Mouse (Mus musculus): ENCODE measurements around the gene Vapa.
"Not testable (repeated sequence)": the region's sequence is repeated elsewhere in the genome, so short reads cannot be mapped to it uniquely, and the experiment has no call there.

Vapa gene

DNA sequence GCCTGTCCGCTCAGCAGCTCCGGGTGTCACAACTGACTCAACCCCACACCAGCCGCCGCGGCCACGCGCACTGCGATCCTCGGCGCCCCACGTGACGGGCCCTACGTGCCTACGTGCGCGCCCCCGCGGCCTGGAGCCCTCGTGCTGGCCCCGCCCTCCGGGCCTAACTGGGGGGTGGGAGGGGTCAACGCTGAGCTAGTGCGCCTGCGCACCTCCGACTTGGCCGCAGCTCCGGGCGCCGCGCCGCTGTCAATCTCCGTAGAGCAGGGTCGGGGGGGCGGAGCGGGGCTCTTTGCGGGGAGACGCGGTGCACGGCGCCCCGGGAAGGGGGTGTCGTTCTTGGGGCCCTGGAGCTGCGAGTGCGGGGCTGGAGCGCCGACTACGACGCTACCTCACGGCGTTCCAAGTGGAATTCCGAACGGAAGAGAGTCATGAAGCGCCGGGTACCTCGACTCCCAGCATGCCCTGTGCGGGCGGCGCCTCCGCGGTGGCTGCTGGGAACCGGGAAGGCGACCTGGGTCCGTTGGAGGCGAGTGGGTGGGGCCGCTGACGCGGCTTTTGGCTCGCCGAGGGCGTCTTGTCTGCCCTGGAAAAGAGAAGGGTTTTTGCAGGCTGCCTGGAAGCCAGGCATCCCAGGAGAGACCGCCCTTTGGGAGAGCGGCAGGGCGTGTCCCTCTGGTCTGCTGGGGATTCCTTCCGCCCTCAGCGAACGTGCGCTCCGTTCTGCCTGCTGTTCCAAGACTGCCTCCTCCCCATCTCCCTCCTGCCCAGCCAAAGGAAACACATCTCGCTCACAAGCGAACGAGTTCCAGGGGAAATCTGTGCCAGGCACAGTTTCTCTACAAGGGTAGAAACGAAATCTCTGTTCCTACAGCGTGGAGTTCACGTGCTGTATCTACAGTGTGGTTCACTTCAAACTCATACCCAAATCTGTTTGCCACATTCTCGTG is at the start of gene Vapa:
Gene Vapa, minus strand, starts transcription at position 93 of the 950 bp plus-strand sequence.
- peak; percentile 98 for DNase-seq

DNA sequence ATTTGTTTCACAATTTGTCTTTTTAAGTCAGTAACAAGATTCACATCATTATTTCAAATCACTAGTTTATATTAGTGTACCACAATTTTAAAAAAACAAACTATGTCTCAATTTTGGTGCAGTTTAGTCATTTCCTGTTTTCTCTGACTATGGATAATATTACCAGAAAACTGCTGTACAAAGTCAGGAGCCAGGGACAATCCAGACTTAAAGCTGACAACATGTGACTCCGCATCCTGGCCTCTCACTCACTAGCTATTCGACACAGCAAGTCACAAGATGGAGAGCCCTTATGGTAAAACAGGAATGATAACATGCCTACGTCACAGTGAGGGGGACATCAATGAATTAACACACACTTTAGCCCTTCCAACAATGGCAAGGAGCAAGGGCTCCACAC is 49.3 kb upstream of the Vapa start:
- DNase-seq: no peak

DNA sequence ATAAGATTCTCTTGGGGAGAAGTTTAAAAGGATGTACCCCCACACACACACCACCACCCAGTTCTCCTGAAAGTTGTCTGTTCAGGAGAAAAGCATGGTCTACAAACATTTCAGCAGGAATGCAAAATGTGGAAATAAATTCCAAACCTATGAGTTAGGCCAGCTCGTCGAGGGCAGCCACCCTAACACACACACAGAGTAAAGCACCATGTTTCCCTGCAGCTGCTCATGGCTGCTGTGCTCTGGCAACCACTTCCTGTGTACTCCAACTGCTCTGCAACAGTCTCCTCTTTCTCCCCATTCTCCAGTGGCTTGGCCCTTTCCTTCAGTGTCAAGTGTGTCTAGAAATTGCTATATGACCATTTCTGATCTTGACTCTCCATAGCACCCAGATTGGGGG is 45.1 kb upstream of the Vapa start:
- no peak for DNase-seq

DNA sequence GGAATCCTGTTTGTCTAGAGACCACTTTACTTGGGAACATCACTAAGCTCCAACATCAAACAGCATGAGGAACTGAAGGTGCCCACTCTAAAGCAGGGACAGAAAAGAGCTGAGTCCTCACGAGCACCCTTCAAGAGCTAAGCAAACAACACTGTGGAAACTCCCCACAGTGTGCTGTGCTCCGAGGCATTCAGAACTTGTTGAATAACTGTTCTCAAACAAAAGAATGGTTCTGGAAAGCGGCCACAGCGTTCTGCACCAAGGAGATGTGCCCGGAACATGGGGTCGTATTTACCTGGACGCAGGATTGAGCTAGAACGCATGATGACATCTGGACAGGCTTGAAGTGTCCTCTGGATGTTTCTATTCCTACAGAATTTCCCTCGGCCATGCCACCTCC is 44.6 kb upstream of the Vapa start:
- DNase-seq: no peak

DNA sequence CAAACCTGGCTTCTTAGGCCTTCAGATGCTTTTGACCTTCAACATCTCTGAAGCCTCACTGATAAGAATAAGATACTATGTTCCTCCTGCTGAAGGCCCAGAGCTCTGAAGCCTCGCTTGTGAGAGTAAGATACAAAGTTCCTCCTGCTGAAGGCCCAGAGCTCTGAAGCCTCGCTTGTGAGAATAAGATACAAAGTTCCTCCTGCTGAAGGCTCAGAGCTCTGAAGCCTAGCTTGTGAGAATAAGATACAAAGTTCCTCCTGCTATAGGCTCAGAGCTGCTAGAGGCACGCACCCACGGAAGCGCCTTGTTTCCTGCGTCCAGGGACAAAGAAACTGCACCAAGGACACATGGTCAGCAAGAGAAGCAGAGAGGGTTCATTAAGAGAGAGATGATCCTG is 43.4 kb upstream of the Vapa start:
- DNase-seq: no peak

DNA sequence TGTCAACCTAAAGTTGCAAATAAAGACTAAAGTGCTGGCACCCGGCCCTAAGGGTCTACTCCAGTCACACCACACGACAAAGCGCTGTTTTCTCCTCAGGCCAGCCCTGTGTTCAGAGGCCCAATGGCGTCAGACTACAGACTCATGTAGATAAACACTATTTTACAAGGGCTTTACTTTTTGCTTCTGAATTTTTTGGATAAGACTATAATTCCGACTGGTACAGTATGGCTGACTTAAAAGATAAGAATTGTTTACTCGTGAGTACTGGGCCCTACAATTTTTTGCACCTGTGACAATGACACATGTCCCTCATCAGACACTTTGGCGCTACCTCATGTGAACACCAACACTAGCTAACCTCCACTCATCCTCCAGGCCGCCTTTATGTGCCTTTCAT is 42.7 kb upstream of the Vapa start:
- no peak for DNase-seq

DNA sequence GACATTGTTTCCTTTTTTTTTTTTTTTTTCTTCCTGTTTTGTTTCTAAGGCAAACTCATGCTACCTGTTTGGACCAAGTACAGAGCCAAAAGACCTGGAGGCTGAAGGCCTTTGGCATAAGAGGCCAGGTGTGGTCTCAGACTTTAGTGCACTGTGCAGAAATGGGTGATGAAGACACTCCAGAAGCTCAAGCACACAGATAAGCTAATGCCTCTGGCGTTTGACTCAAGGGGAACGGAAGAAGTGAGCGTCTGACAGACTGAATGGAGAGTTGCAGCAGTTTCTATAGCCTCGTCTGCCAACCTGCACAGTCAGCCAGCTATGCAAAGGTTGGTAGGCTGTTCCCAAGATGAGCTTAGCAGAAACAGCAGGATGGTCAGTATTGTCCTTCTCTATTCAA is 42.3 kb upstream of the Vapa start:
- no peak for DNase-seq

DNA sequence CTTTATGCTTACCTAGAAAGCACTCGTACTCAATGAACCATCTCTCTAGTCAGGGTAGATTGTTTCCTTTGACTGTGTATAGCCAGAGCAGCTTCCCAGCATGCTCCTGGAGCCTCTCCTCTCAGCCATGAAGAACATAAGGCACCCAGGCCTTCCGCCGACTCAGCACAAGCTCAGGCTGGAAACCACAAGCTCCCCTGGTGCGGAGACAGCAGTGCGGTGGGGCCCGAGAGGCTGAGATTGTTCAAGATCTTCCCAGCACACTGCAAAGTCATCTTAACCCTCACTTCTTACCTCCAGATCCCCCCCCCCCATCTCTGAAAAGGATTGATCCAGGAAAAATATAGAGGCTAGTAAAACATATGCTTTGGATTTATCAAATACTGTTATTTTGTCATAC is 37.2 kb upstream of the Vapa start:
- DNase-seq: no peak

DNA sequence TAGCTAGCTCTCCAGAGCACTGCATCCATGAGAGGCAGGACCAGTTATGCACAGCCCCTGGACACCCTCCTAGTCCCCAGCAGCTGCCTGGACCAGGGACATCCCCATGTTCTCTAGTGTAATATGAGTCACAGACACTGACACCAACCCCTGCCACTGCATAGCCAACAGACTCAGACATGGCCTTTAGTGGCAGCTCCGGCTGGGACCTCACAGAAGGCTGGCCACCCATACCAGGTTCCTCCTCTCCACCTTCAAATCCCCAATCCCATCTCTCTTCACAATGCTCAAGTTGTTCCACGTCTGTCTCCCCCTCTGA is 35.8 kb upstream of the Vapa start:
- no peak for DNase-seq

DNA sequence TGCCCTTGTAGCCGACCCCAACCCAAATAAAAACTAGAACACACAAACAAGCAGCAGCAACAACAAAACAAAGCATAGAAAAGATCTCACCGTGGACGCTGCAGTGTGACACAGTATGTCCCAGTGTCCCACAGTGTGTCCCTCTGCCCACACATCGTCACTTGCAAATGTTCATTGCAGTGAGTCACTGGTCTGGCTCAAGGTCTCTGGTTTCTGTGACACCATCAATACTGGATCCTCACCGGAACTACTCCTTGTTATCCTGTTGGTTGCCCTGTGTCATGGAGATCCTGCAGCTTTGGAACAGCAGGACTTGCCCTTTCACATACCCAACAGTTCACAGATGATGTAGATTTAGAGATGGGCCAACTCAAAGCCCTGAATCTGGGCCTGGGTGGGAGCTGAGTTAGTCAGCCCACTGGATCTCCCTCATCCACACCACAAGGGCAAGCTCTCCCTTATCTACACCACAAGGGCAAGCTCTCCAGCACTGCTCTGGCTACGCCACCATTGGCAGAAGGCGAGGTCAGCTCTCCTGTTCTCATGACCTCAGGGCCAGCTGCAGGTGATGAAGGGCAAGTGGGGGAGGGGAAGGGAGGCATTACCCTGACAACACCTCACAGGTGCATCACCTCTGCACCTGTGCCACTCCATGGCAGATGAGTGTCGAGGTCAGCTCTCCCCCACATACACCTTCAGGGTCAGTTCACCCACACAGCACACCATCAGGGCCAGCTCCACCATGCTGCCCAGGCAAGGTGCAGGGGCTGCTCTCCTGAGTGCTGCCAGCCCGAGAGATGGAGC is 35.2 kb upstream of the Vapa start:
- no peak for DNase-seq

DNA sequence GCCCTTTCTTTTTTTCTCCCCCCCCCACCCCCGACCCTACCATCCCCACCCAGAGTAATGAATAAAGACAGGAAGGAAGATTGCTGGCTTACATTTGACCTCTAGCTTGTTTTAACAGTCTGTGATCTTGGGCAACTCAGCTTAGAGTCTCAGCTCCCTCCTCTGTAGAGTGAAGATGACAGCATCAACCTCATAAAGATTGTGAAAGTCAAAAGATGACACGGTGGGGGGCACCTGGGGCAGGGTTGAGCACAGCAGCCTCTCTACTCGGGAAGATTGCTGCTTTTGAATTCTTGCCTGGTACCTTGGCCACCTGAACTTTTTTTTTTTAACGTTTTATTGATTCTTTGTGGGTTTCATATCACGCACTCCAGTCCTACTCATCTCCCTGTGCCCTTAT is 34.6 kb upstream of the Vapa start:
- no peak for DNase-seq

DNA sequence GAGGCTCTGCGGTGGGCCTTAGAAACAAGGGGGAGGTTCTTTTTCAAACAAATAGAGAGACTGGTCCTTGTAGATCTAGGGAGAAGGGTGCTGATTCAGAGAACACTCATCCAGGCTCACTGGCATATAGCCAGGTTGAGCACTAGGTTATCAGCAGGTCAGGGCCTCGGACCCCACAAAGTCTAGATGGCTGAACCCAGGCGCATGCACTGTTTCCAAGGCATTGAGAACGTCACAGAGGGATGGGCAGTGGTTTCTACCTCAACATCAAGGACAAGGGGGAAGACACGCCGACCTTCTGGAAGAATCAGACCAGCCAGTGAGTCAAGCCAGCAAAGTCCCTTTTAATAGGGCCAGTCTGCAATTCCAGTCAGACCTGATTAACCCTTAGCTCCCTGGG is 33.9 kb upstream of the Vapa start:
- DNase-seq: no peak

DNA sequence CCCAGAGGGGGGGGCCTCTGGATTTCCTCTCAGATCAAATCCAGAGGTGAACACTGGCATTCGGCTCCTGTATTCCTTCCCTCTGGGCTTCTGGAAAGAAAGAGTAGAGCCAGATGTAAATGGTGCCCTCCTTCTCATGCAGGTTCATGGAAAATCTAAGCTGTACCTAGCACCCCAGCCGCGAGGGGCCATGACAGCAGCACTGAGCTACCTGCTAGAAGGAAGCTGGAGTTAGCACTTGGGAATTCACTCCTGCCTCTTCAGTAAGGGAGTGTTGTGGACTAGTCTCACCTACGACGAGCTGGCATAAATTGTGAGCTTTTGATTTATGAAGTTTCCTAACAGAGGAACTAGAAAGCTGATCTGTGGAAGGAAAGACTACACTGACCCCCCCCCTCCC is 30.2 kb upstream of the Vapa start:
- no peak for DNase-seq

DNA sequence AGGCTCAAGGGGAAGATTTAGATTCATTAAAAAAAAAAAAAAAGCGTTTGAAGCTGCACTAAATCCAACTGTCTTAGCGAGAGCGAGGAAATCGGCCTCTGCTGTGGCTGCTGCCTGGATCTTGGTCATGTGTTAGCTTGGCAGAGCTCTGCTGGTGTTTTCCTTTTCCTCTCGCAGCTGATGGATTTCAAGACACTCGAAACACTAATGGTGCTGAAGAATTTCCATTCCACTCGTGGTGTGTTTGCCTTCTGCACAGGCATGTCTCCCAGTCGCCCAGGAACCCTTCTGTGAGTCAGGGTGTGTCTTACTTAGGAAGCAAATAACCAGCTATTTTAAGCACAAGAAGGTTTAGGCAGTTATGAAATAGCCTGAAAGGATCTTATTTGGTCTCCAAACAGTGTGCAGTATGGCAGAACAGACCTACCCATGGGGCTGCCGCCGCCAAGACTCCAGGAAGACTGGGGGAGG is 29.7 kb upstream of the Vapa start:
- DNase-seq: peak; percentile 16

DNA sequence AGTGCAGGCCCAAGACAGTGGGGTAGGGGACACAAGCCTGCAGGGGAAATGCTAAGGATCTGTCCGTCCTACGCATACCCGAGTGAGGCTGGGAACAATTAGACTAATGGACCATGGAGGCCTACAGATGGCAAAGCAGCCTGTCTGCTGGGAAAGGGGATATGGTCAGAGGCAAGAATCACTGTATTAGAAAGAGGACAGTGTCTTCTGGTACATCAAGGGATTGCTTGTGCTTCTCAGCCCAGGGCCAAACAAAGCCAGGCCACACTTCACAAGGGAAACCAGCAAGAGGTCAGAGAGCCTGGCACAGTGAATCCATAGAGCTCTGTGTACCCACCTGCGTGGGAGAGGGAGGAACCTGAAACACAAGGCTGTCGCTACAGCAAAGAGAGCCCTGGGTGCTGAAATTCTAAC is 29.2 kb upstream of the Vapa start:
- peak; percentile 20 for DNase-seq

DNA sequence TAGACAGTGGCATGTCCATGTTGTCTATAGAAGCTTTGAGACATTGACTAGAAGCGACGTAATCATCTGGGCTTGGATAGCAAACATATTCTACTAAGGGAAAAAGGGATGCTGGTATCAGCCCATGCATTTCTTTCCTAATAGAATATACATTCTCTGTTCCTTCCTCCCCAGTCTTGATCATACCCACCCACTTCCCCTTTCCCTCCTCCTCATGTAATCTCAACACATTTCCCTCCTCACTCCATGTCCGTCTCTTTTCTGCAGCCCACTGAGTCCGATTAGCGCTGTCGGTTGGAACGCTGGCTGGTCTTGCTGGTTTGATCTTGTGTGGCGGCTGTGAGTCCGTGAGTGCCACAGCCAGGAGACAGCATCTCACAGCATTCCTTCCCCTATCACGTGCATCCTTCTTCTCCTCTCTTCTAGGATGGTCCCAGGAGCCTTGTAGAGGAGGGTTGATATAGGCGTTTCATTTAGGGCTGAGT is 28.4 kb upstream of the Vapa start, which contains the start of gene Txndc2:
Gene Txndc2, minus strand, starts transcription at position 435 of the 485 bp plus-strand sequence.
- DNase-seq: no peak

DNA sequence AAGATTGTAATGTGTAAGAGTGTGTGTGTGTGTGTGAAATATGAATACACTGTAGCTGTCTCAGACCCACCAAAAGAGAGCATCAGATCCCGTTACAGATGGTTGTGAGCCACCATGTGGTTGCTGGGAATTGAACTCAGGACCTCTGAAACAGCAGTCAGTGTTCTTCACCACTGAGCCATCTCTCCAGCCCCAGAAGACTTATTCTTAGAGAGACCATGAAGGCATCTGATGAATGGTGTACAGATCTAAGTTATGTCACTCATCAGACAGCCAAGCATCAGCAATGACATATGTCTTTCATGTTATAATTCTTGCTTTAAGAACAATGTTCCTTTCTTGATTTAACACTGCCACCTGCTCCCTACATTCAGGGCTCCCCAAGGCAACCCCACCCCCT is 25.8 kb upstream of the Vapa start:
- DNase-seq: no peak

DNA sequence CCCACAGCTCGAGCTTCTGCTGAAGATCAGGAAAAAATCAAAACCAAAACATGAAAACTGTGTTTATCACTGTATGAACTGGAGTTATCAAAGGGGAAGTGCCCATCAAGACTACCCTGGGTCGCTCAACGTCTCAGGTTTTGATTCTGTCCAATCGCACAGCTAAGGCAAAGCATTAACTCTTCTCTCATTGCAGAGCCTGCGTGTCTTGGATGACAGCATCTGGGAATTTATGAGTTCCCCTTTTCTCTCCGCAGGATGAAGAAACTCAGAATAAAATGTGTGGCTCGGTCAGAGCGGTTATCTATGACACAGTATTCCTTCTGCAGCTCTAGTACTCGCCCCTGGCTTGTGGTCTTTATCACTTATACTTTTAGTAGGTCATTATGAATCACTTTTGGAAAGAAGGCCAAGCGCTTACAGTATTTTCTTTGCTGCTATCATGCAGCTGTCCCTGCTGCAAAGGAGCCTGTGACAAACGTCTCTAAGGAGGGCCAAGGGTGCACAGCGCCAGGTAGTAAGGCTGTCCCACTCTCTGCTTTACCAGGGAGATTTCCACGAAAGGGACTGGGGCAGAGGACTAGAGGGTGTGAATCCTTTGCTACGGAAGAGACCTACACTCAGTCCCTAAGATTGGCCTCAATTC is 22.5 kb upstream of the Vapa start:
- DNase-seq: no peak

DNA sequence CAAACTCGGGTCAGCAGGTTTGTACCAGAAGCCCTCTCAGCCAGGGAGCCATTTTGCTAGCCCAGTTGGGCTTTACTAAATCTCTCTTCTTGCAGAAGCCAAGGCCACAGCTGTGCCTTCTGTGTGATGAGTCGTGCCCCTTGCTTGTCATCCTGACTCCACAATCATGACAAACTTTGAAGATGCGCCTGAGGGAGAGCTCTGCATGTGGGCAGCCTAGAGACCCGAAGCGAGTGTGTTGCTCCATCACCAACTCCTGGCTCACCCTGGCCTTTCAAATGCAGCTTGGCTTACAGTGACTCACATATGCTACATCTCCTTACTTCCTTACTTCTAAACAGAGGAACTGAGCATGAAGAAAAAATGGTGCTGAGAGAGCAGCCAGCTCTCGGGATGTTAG is 16.6 kb upstream of the Vapa start:
- DNase-seq: no peak

DNA sequence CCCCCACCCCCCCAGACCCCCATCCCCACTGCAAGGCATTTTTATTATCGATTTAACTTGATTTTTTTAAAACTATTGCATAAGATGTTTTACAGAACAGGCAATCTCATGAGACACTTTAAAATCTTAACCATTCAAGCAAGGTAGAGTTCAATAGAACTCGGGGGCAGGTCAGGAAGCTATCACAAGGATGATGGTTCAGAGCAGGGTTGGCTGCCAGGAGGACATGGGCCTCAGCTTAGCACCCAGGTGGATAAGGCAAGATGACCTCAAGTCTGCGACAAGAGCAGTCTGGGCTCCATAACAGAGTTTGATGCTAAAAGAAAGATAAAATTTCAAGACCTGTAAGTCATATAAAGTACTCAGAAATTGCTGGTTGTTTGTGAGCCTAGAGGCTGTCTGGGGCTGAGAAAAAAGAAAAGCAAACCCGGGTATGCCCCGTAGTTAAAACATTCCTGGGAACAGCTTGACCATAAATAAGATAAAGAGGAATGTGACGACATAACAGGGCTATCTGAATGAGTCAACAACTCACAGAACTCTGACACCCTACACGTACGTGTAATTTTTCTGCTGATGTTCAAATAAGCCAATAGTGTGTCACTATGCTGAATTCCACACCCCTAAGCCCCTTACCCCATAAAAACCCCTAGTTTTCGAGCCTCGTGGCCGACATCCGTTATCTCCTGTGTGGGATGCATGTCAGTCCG is 15.6 kb upstream of the Vapa start:
- not testable (repeated sequence) for DNase-seq

DNA sequence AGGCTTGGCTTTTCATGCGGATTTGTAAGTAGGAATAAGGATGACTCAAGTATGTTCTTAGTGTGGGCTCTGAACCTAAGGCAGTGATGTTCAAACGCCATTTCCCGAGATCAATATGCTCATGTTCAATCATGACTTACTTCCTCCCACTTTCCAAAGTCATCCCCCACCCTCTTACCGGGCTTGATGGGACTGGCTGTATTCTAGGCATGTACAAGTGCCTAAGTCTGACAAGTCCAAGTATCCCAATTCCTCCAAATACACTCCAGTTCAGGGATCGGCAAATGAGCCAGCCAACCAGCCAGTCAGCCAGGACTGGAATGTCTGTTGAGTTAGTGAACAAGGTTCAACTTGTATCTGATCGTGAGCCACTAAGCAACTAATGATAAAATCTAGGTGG is 12.9 kb upstream of the Vapa start:
- no peak for DNase-seq

DNA sequence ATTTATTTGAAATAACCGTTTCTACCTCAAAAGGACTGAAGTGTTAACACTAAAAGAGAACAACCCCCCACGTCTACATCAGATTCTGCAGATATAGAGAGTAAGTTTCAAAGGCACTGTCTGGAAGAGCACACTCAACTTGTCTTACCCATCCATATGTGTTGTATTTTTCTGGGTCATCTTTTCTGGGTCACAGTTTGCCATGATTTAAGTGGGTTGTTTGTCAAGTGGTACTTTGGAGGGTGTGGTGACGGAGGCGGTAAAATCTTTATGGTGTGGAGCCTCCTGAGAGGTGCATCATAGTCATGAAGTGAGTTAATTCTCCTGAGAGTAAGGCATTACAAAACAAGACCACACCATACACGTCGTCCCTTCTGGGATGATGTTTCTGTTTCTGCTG is 12.2 kb upstream of the Vapa start:
- DNase-seq: no peak

DNA sequence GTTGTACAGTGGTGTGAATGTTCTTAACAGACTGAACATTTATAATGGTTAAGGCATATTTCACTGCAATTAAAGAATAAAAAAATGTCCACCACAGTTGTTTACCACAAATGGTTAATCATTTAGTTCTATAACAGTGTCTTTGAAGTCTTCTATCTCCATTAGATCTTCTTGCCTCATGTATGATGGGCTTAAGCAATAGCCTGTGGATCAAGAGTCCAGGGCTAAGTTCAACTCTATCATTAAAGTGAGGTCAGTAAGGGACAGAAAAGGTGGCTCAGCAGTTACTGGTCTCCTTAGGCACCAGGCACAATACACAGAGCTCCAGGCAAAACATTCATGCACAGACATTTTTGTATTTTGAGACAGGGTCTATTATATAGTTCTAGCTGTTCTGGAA is 9.8 kb upstream of the Vapa start:
- DNase-seq: no peak

Data from cerebellum, adult 9-11 months (tissue).